Mouse (Mus musculus): Measurements from ENCODE around the gene Smchd1. TPM values are rescaled to one million over a fixed set of nuclear protein-coding genes. Genes with fewer than 3 reads are reported as not detected.
A peak's percentile ranks its signal among the peaks of the same experiment; 100 is the strongest.

The Smchd1 gene
- polyA plus RNA-seq, 1 experiment from 2014 or later, result 53.3 TPM

GRCm38 (mm10) chr17:71317571-71317970 is 157.6 kb downstream of the Smchd1 start:
- DNase-seq (ENCODE audit: low spot score) (no peak), ATAC-seq (replicated peaks; ENCODE audit: low FRiP score, low read depth) (no peak)
- TF ChIP-seq CTCF (IDR thresholded peaks at IDR 0.05; ENCODE audit: low read depth), result no peak
- 92% methylated on average over 4 of the region's 4 CpGs for WGBS
- no peak overlapping the region for H3K4me2 ChIP-seq (ENCODE audit: low read length)
- H3K9ac ChIP-seq (ENCODE audit: low read depth, low read length), result no peak overlapping the region
- no peaks in the 10 kb centered on the region for H3K27me3 ChIP-seq (ENCODE audit: insufficient read depth, low read length)
- H3K4me1 ChIP-seq (replicated peaks; ENCODE audit: insufficient read depth, low read length), result no peaks in the 10 kb centered on the region
- H3K27ac ChIP-seq, result no peak overlapping the region
- H3K9me3 ChIP-seq (replicated peaks; ENCODE audit: low read length), result no peaks in the 10 kb centered on the region
- H3K4me3 ChIP-seq (replicated peaks; ENCODE audit: low read depth, low read length), result no peak overlapping the region
- no peaks in the 10 kb centered on the region for H3K36me3 ChIP-seq (ENCODE audit: insufficient read depth, low read length)

- Histone ChIP-seq H3K27me3 (ENCODE audit: insufficient read depth, low read length) (peaks cover 12% of the 10 kb centered on the region), H3K9ac (ENCODE audit: low read depth, low read length) (no peak overlapping the region), H3K9me3 (replicated peaks; ENCODE audit: low read length) (no peaks in the 10 kb centered on the region), H3K4me2 (ENCODE audit: low read length) (no peak overlapping the region), H3K36me3 (ENCODE audit: insufficient read depth, low read length) (no peaks in the 10 kb centered on the region), H3K4me3 (replicated peaks; ENCODE audit: low read depth, low read length) (no peak overlapping the region), H3K27ac (no peak overlapping the region), H3K4me1 (replicated peaks; ENCODE audit: insufficient read depth, low read length) (no peaks in the 10 kb centered on the region; the same call in 1 of the 2 replicates)
- TF ChIP-seq CTCF (IDR thresholded peaks at IDR 0.05; ENCODE audit: low read depth), result no peak
- 82% methylated on average over 4 of the region's 4 CpGs for WGBS
- ATAC-seq (replicated peaks; ENCODE audit: low FRiP score, low read depth), result no peak
- DNase-seq (ENCODE audit: low spot score), result no peak
Observed at GRCm38 (mm10) chr17:71314315-71314714, 160.8 kb downstream of the Smchd1 start.

- Histone ChIP-seq H3K4me2 (ENCODE audit: low read length) (peak within 1 kb of the TSS; percentile 99), H3K4me1 (replicated peaks; ENCODE audit: insufficient read depth, low read length) (no peaks in the 10 kb centered on the region; the same call in 1 of the 2 replicates), H3K27ac (no peak within 1 kb of the TSS), H3K9me3 (replicated peaks; ENCODE audit: low read length) (no peaks in the 10 kb centered on the region), H3K4me3 (replicated peaks; ENCODE audit: low read depth, low read length) (peak within 1 kb of the TSS; percentile 51), H3K9ac (ENCODE audit: low read depth, low read length) (peak within 1 kb of the TSS; percentile 57), H3K27me3 (ENCODE audit: insufficient read depth, low read length) (peaks cover 12% of the 10 kb centered on the region), H3K36me3 (ENCODE audit: insufficient read depth, low read length) (no peaks in the 10 kb centered on the region)
- DNase-seq (ENCODE audit: low spot score), result peak; percentile 53
- ATAC-seq (replicated peaks; ENCODE audit: low FRiP score, low read depth), result no peak
- WGBS, result 6% methylated on average over 20 of the region's 20 CpGs
- peak; percentile 69 for TF ChIP-seq CTCF (IDR thresholded peaks at IDR 0.05; ENCODE audit: low read depth)
Observed at GRCm38 (mm10) chr17:71311340-71312171, 163.6 kb downstream of the Smchd1 start, which contains the start of gene Emilin2. Emilin2 (minus strand) TSS chr17:71311978.

- Histone ChIP-seq H3K36me3 (ENCODE audit: insufficient read depth, low read length) (no peaks in the 10 kb centered on the region), H3K9me3 (replicated peaks; ENCODE audit: low read length) (no peaks in the 10 kb centered on the region), H3K4me3 (replicated peaks; ENCODE audit: low read depth, low read length) (peak overlapping the region; percentile 51), H3K9ac (ENCODE audit: low read depth, low read length) (peak overlapping the region; percentile 57), H3K4me2 (ENCODE audit: low read length) (peak overlapping the region; percentile 99), H3K27ac (no peak overlapping the region), H3K27me3 (ENCODE audit: insufficient read depth, low read length) (peaks cover 12% of the 10 kb centered on the region), H3K4me1 (replicated peaks; ENCODE audit: insufficient read depth, low read length) (no peaks in the 10 kb centered on the region; the same call in 1 of the 2 replicates)
- peak; percentile 47 for ATAC-seq (replicated peaks; ENCODE audit: low FRiP score, low read depth)
- under 1% methylated on average over 67 of the region's 67 CpGs for WGBS
- no peak for TF ChIP-seq CTCF (IDR thresholded peaks at IDR 0.05; ENCODE audit: low read depth)
- DNase-seq (ENCODE audit: low spot score), result peak; percentile 55
Observed at GRCm38 (mm10) chr17:71310486-71311339, 164.4 kb downstream of the Smchd1 start.

GRCm38 (mm10) chr17:71309711-71310485 is 165.2 kb downstream of the Smchd1 start:
- WGBS, result 9% methylated on average over 23 of the region's 23 CpGs
- peak overlapping the region; percentile 57 for H3K9ac ChIP-seq (ENCODE audit: low read depth, low read length)
- TF ChIP-seq CTCF (IDR thresholded peaks at IDR 0.05; ENCODE audit: low read depth), result no peak
- no peaks in the 10 kb centered on the region for H3K36me3 ChIP-seq (ENCODE audit: insufficient read depth, low read length)
- H3K27me3 ChIP-seq (ENCODE audit: insufficient read depth, low read length), result peaks cover 12% of the 10 kb centered on the region
- H3K4me1 ChIP-seq (replicated peaks; ENCODE audit: insufficient read depth, low read length), result no peaks in the 10 kb centered on the region; the same call in 1 of the 2 replicates
- H3K27ac ChIP-seq, result no peak overlapping the region
- no peaks in the 10 kb centered on the region for H3K9me3 ChIP-seq (replicated peaks; ENCODE audit: low read length)
- no peak for DNase-seq (ENCODE audit: low spot score)
- peak overlapping the region; percentile 99 for H3K4me2 ChIP-seq (ENCODE audit: low read length)
- peak overlapping the region; percentile 51 for H3K4me3 ChIP-seq (replicated peaks; ENCODE audit: low read depth, low read length)
- no peak for ATAC-seq (replicated peaks; ENCODE audit: low FRiP score, low read depth)
